In the genomic region with DNA sequence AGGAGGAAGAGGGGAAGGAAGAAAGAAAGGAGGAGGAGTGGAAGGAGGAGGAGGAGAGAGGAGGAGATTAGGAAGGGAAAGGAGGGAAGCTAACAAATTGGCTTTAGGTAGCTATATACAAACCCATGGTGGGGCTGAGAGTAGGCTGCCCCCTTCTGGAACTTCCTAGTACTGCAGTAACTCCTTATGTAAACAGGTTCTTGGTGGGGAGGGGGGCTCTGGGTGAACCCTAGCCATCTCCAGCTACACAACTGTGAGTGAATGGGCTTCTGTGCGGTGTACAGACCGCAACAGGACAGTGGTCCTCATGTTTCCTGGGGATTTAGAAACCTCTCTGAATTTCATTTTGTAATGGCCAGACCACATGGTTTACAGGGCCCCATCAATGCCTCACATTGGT, we compare ENCODE assay signal across 9 mouse cellular contexts. TPM values are rescaled to one million over a fixed set of nuclear protein-coding genes. Genes with fewer than 3 reads are reported as not detected.
DNase-seq lines count a peak whose midpoint lies in the region; ATAC-seq and TF ChIP-seq lines count a peak whose summit lies in the region.
"Had no signal": no experiment of that assay in that cellular context is flagged by ENCODE, and none has a peak within 500 bp of the region (broad histone marks: within the 10 kb centered on the region; RNA-seq: fewer than 3 reads in every experiment).

No protein-coding gene starts in this region.

- TF ChIP-seq CTCF in spleen, adult 2 months (IDR thresholded peaks at IDR 0.05; ENCODE audit: extremely low read depth, insufficient read depth, insufficient read length, insufficient replicate concordance): peak; percentile 53; the same call in 1 of the 2 replicates
- peak; percentile 74 for TF ChIP-seq CTCF in lung, embryonic 14.5 days (IDR thresholded peaks at IDR 0.05; ENCODE audit: low read depth)

- H3K4me2 ChIP-seq in forebrain, embryonic 11.5 days (ENCODE audit: low read depth, low read length, severe bottlenecking): no peak overlapping the region
- H3K4me2 ChIP-seq in forebrain, embryonic 12.5 days: no peak overlapping the region
- no peak overlapping the region for H3K4me2 ChIP-seq in lung, embryonic 14.5 days
- H3K4me2 ChIP-seq: neural tube, embryonic 13.5 days had no signal

- 21% methylated on average over 2 of the region's 2 CpGs for WGBS in forebrain, embryonic 11.5 days
- WGBS in forebrain, embryonic 12.5 days: 35% methylated on average over 2 of the region's 2 CpGs
- 33% methylated on average over 2 of the region's 2 CpGs for WGBS in spleen, adult 2 months
- WGBS in lung, embryonic 14.5 days: 48% methylated on average over 2 of the region's 2 CpGs

- no peak overlapping the region for H3K4me3 ChIP-seq in forebrain, embryonic 11.5 days (ENCODE audit: low read depth, low read length)
- H3K4me3 ChIP-seq in forebrain, embryonic 12.5 days (replicated peaks): no peak overlapping the region
- H3K4me3 ChIP-seq in spleen, adult 2 months (ENCODE audit: extremely low read depth, insufficient read depth, insufficient read length): no peak overlapping the region
- no peak overlapping the region for H3K4me3 ChIP-seq in lung, embryonic 14.5 days (ENCODE audit: low read depth, low read length)
- H3K4me3 ChIP-seq: neural tube, embryonic 13.5 days had no signal

- H3K4me1 ChIP-seq in forebrain, embryonic 11.5 days (replicated peaks; ENCODE audit: control insufficient read depth, insufficient read depth, low read length): no peaks in the 10 kb centered on the region
- H3K4me1 ChIP-seq in forebrain, embryonic 12.5 days: no peaks in the 10 kb centered on the region
- peaks cover 7% of the 10 kb centered on the region; the same call in 1 of the 2 replicates for H3K4me1 ChIP-seq in spleen, adult 2 months (ENCODE audit: control insufficient read depth, insufficient read depth, insufficient read length)
- H3K4me1 ChIP-seq in lung, embryonic 14.5 days (ENCODE audit: insufficient read depth): no peaks in the 10 kb centered on the region
- H3K4me1 ChIP-seq: neural tube, embryonic 13.5 days had no signal

- no peaks in the 10 kb centered on the region for H3K27me3 ChIP-seq in forebrain, embryonic 11.5 days (ENCODE audit: control insufficient read depth, insufficient read depth, low read length)
- no peaks in the 10 kb centered on the region for H3K27me3 ChIP-seq in forebrain, embryonic 12.5 days
- H3K27me3 ChIP-seq in spleen, adult 2 months (ENCODE audit: control insufficient read depth, insufficient read depth, low read length): no peaks in the 10 kb centered on the region
- no peaks in the 10 kb centered on the region for H3K27me3 ChIP-seq in lung, embryonic 14.5 days (ENCODE audit: insufficient read depth, low read length)
- H3K27me3 ChIP-seq: neural tube, embryonic 13.5 days had no signal

- ATAC-seq in forebrain, embryonic 11.5 days (replicated peaks; ENCODE audit: low FRiP score): 0 out of 2 replicates have a peak, but pooled peaks have one; percentile 39
- ATAC-seq in forebrain, embryonic 12.5 days (ENCODE audit: low FRiP score): no peak
- no peak; the same call in 1 of the 2 replicates for ATAC-seq in lung, embryonic 14.5 days (ENCODE audit: insufficient read depth)

- no peak overlapping the region for H3K9ac ChIP-seq in forebrain, embryonic 11.5 days (ENCODE audit: low read length)
- H3K9ac ChIP-seq in forebrain, embryonic 12.5 days: no peak overlapping the region
- H3K9ac ChIP-seq in lung, embryonic 14.5 days: no peak overlapping the region
- H3K9ac ChIP-seq: neural tube, embryonic 13.5 days had no signal

- TF ChIP-seq POLR2A in spleen, adult 2 months (IDR thresholded peaks at IDR 0.05; ENCODE audit: low read depth, low read length): no peak

- H3K36me3 ChIP-seq in forebrain, embryonic 11.5 days (ENCODE audit: control insufficient read depth, insufficient read depth, low read length): no peaks in the 10 kb centered on the region
- no peaks in the 10 kb centered on the region for H3K36me3 ChIP-seq in forebrain, embryonic 12.5 days (replicated peaks)
- H3K36me3 ChIP-seq in spleen, adult 2 months (ENCODE audit: control insufficient read depth, insufficient read depth, low read length): no peaks in the 10 kb centered on the region
- H3K36me3 ChIP-seq in lung, embryonic 14.5 days (ENCODE audit: insufficient read depth): no peaks in the 10 kb centered on the region
- H3K36me3 ChIP-seq: neural tube, embryonic 13.5 days had no signal

- H3K9me3 ChIP-seq in forebrain, embryonic 11.5 days (ENCODE audit: control insufficient read depth, low read length): no peaks in the 10 kb centered on the region
- no peaks in the 10 kb centered on the region for H3K9me3 ChIP-seq in forebrain, embryonic 12.5 days
- no peaks in the 10 kb centered on the region for H3K9me3 ChIP-seq in lung, embryonic 14.5 days (ENCODE audit: low read depth, low read length)
- H3K9me3 ChIP-seq: neural tube, embryonic 13.5 days had no signal

- H3K27ac ChIP-seq in forebrain, embryonic 11.5 days (ENCODE audit: low read depth, low read length): no peak overlapping the region
- H3K27ac ChIP-seq in forebrain, embryonic 12.5 days: no peak overlapping the region
- H3K27ac ChIP-seq in spleen, adult 2 months (ENCODE audit: insufficient read depth, low read length): no peak overlapping the region
- H3K27ac ChIP-seq in lung, embryonic 14.5 days (ENCODE audit: low read depth): no peak overlapping the region
- H3K27ac ChIP-seq: neural tube, embryonic 13.5 days had no signal

- peak; percentile 71 for DNase-seq in forebrain, embryonic 11.5 days (ENCODE audit: low spot score)
- DNase-seq in spleen, adult 2 months (ENCODE audit: low read depth in 1 of 2, low spot score in 2 of 2): peak; percentile 55 to 56
- DNase-seq in spleen, adult 12 weeks (ENCODE audit: low spot score): no peak
- DNase-seq in cerebellum, postnatal 10 days: peak; percentile 68 to 79
- DNase-seq in hindlimb bud, embryonic 11.5 days (ENCODE audit: extremely low spot score, low read depth, low spot score): peak; percentile 37
- DNase-seq in lung, embryonic 14.5 days: peak; percentile 78
- peak; percentile 28 to 41 for DNase-seq in spleen, postnatal 36 days (ENCODE audit: low spot score in 2 of 2)

RNA-seq across cellular contexts. Expression of a gene that starts 24.6 kb away (rescaled TPM):
- 38.3 and 40.0 TPM in 2 replicates for polyA plus RNA-seq in forebrain, embryonic 11.5 days (2014; fragmentation: Nextera tagmentation; extraction: Ambion mirVana)
- polyA plus RNA-seq in forebrain, embryonic 12.5 days (2016; fragmentation: Nextera tagmentation; extraction: Ambion mirVana): 36.3 and 39.8 TPM in 2 replicates
- polyA plus RNA-seq in spleen, adult 2 months (2012; rRNA removed): 40.7 and 46.7 TPM in 2 replicates
- 49.3 and 51.6 TPM in 2 replicates for polyA plus RNA-seq in lung, embryonic 14.5 days (2014; fragmentation: Nextera tagmentation; extraction: Ambion mirVana)

RNA-seq across cellular contexts. Expression of a gene that starts 31.5 kb away (rescaled TPM):
- 27.3 and 29.2 TPM in 2 replicates for polyA plus RNA-seq in forebrain, embryonic 11.5 days (2014; fragmentation: Nextera tagmentation; extraction: Ambion mirVana)
- 31.3 and 32.5 TPM in 2 replicates for polyA plus RNA-seq in forebrain, embryonic 12.5 days (2016; fragmentation: Nextera tagmentation; extraction: Ambion mirVana)
- 11.3 and 12.9 TPM in 2 replicates for polyA plus RNA-seq in spleen, adult 2 months (2012; rRNA removed)
- polyA plus RNA-seq in lung, embryonic 14.5 days (2014; fragmentation: Nextera tagmentation; extraction: Ambion mirVana): 40.4 and 40.5 TPM in 2 replicates

RNA-seq across cellular contexts. Expression of a gene that starts 38.6 kb away (rescaled TPM):
- polyA plus RNA-seq in forebrain, embryonic 11.5 days (2014; fragmentation: Nextera tagmentation; extraction: Ambion mirVana): 0.52 and 0.76 TPM in 2 replicates
- polyA plus RNA-seq in forebrain, embryonic 12.5 days (2016; fragmentation: Nextera tagmentation; extraction: Ambion mirVana): 0.56 and 0.77 TPM in 2 replicates
- 0.40 and 0.82 TPM in 2 replicates for polyA plus RNA-seq in spleen, adult 2 months (2012; rRNA removed)
- polyA plus RNA-seq in lung, embryonic 14.5 days (2014; fragmentation: Nextera tagmentation; extraction: Ambion mirVana): 0.42 and 0.47 TPM in 2 replicates
